In genomic region chr19:38901146-38902135, GRCm38 (mm10) we compare ENCODE assay signal across 9 mouse cellular contexts. TPM values are rescaled to one million over a fixed set of nuclear protein-coding genes. Genes with fewer than 3 reads are reported as not detected.
DNase-seq lines count a peak whose midpoint lies in the region; ATAC-seq and TF ChIP-seq lines count a peak whose summit lies in the region.
"Had no signal": no experiment of that assay in that cellular context is flagged by ENCODE, and none has a peak within 500 bp of the region (broad histone marks: within the 10 kb centered on the region; RNA-seq: fewer than 3 reads in every experiment).

No protein-coding gene starts in this region.

- H3K27ac ChIP-seq in forebrain, embryonic 14.5 days (ENCODE audit: low read depth, low read length) = no peak overlapping the region
- H3K27ac ChIP-seq in forebrain, embryonic 10.5 days = no peak overlapping the region
- H3K27ac ChIP-seq in hindbrain, embryonic 16.5 days (ENCODE audit: low read depth, low read length) = no peak overlapping the region
- H3K27ac ChIP-seq: liver, embryonic 15.5 days had no signal

- ATAC-seq in forebrain, embryonic 14.5 days = peak; percentile 93
- no peak for ATAC-seq in Patski
- peak; percentile 89 for ATAC-seq in hindbrain, embryonic 16.5 days

- H3K4me1 ChIP-seq in forebrain, embryonic 14.5 days (ENCODE audit: control insufficient read depth, insufficient read depth, low read length) = no peaks in the 10 kb centered on the region
- no peaks in the 10 kb centered on the region for H3K4me1 ChIP-seq in forebrain, embryonic 10.5 days
- no peaks in the 10 kb centered on the region for H3K4me1 ChIP-seq in hindbrain, embryonic 16.5 days (ENCODE audit: control insufficient read depth, insufficient read depth, low read depth, low read length)
- H3K4me1 ChIP-seq: liver, embryonic 15.5 days had no signal

- POLR2A ChIA-PET in Patski (lab: Charles Lee) = no interaction called here

- DNase-seq in forebrain, embryonic 14.5 days (ENCODE audit: low spot score) = peak; percentile 89
- no peak for DNase-seq in forebrain, embryonic 10.5 days (ENCODE audit: extremely low spot score, low spot score)
- peak; percentile 8 to 32 for DNase-seq in left cerebral cortex, postnatal 10 days (ENCODE audit: extremely low spot score in 1 of 2, low spot score in 2 of 2)
- no peak for DNase-seq in left cerebral cortex, postnatal 36 days (ENCODE audit: low spot score in 2 of 2)
- DNase-seq in Patski (ENCODE audit: low read depth, low spot score) = no peak
- DNase-seq in layer of hippocampus, adult 18-20 months (ENCODE audit: low spot score in 2 of 2) = no peak
- DNase-seq in ovary, postnatal 36 days (ENCODE audit: low spot score) = no peak

- peak; percentile 38 for TF ChIP-seq CTCF in Patski (IDR thresholded peaks at IDR 0.05)

- H3K36me3 ChIP-seq in forebrain, embryonic 14.5 days (ENCODE audit: control insufficient read depth, insufficient read depth, low read length) = no peaks in the 10 kb centered on the region
- H3K36me3 ChIP-seq in forebrain, embryonic 10.5 days (replicated peaks) = 0 out of 2 replicates have a peak, but pooled peaks cover 4% of the 10 kb centered on the region
- H3K36me3 ChIP-seq in hindbrain, embryonic 16.5 days (ENCODE audit: control insufficient read depth, insufficient read depth, low read length) = peaks cover 2% of the 10 kb centered on the region; the same call in 1 of the 2 replicates

- WGBS in forebrain, embryonic 14.5 days = 52% methylated on average over 12 of the region's 12 CpGs
- WGBS in forebrain, embryonic 10.5 days = 88% methylated on average over 12 of the region's 12 CpGs
- WGBS in hindbrain, embryonic 16.5 days = 59% methylated on average over 12 of the region's 12 CpGs

- no peaks in the 10 kb centered on the region for H3K27me3 ChIP-seq in forebrain, embryonic 14.5 days (replicated peaks; ENCODE audit: control insufficient read depth, insufficient read depth, low read length)
- H3K27me3 ChIP-seq in forebrain, embryonic 10.5 days (ENCODE audit: poor library complexity, severe bottlenecking) = no peaks in the 10 kb centered on the region
- H3K27me3 ChIP-seq in Patski = no peaks in the 10 kb centered on the region
- H3K27me3 ChIP-seq in hindbrain, embryonic 16.5 days (replicated peaks; ENCODE audit: control insufficient read depth, insufficient read depth, low read length) = no peaks in the 10 kb centered on the region
- H3K27me3 ChIP-seq: liver, embryonic 15.5 days had no signal

- intact Hi-C loops in left cerebral cortex, postnatal 10 days (cut with DNase I) = no loop called here
- intact Hi-C loops in left cerebral cortex, postnatal 36 days (cut with DNase I) = no loop called here

- no peak overlapping the region for H3K9ac ChIP-seq in forebrain, embryonic 14.5 days (ENCODE audit: low read length)
- H3K9ac ChIP-seq in hindbrain, embryonic 16.5 days (ENCODE audit: low read depth, low read length) = no peak overlapping the region
- H3K9ac ChIP-seq: liver, embryonic 15.5 days had no signal

- H3K9me3 ChIP-seq in forebrain, embryonic 14.5 days (replicated peaks; ENCODE audit: control insufficient read depth, low read length) = no peaks in the 10 kb centered on the region
- no peaks in the 10 kb centered on the region for H3K9me3 ChIP-seq in forebrain, embryonic 10.5 days
- no peaks in the 10 kb centered on the region for H3K9me3 ChIP-seq in hindbrain, embryonic 16.5 days (ENCODE audit: control insufficient read depth, low read length)
- H3K9me3 ChIP-seq: liver, embryonic 15.5 days had no signal

- H3K4me2 ChIP-seq in forebrain, embryonic 14.5 days (ENCODE audit: low read length) = no peak overlapping the region
- no peak overlapping the region for H3K4me2 ChIP-seq in hindbrain, embryonic 16.5 days (ENCODE audit: low read length)
- H3K4me2 ChIP-seq: liver, embryonic 15.5 days had no signal

- CTCF ChIA-PET in Patski (lab: Charles Lee) = interaction anchor here (0.9 to 2.0 kb wide), 2 partner anchors 9 to 20 kb away, joined by 3 to 7 read pairs; no protein-coding TSS in a partner anchor

- in situ Hi-C loops in Patski (cut with MboI; ENCODE audit: low pct_unique_long_range_greater_than_20kb) = no loop called here

- no peak overlapping the region for H3K4me3 ChIP-seq in forebrain, embryonic 14.5 days (ENCODE audit: low read depth, low read length)
- no peak overlapping the region for H3K4me3 ChIP-seq in forebrain, embryonic 10.5 days
- no peak overlapping the region for H3K4me3 ChIP-seq in hindbrain, embryonic 16.5 days (ENCODE audit: low read length)
- H3K4me3 ChIP-seq: liver, embryonic 15.5 days had no signal

RNA-seq across cellular contexts. Expression of gene Hells, which starts 29.3 kb away (rescaled TPM):
- 25.4 and 27.8 TPM in 2 replicates for polyA plus RNA-seq in forebrain, embryonic 14.5 days (2014; fragmentation: Nextera tagmentation; extraction: Ambion mirVana)
- 115 and 122 TPM in 2 replicates for polyA plus RNA-seq in forebrain, embryonic 10.5 days (2016; fragmentation: Nextera tagmentation; extraction: Ambion mirVana)
- total RNA-seq in left cerebral cortex, postnatal 10 days (2021) = 1 to 10 TPM; 6.0 to 6.1 TPM
- 1 to 10 TPM; 2.1 to 7.1 TPM for total RNA-seq in left cerebral cortex, postnatal 36 days (2021)
- 31.0 TPM for polyA plus RNA-seq in Patski (2021)
- polyA plus RNA-seq in hindbrain, embryonic 16.5 days (2015; fragmentation: Nextera tagmentation; extraction: Ambion mirVana) = 6.9 and 9.8 TPM in 2 replicates
- total RNA-seq in layer of hippocampus, adult 18-20 months (2021) = 1 to 10 TPM; 4.2 TPM

Comparison
In these comparisons a context has a peak if more than half of its experiments do, and no peak if none do; other contexts are left out.
1. DNase-seq: peak in forebrain, embryonic 14.5 days (single experiment) and left cerebral cortex, postnatal 10 days (2 of 2); none in forebrain, embryonic 10.5 days (single experiment), left cerebral cortex, postnatal 36 days (0 of 2), Patski (single experiment), layer of hippocampus, adult 18-20 months (0 of 2) and ovary, postnatal 36 days (single experiment).